Mouse (Mus musculus) megakaryocyte, adult 5-6 weeks (primary cell): Measurements from ENCODE around the gene Steap2. TPM values are rescaled to one million over a fixed set of nuclear protein-coding genes. Genes with fewer than 3 reads are reported as not detected.
"Not testable (repeated sequence)": the region's sequence is repeated elsewhere in the genome, so short reads cannot be mapped to it uniquely, and the experiment has no call there.

Experiments used
- ATAC-seq: 2 replicates; pipeline ENCODE4 v1.8.0; 2016; ENCODE audit warnings: mild to moderate bottlenecking, inconsistent platforms; ENCODE audit not compliant: poor library complexity, severe bottlenecking
- total RNA-seq, 2 experiments: library from RNA; stranded (forward) in 1 of 2; stranded (reverse) in 1 of 2; fragments of 153-499, 151-499 nt in 1 of 2; fragments of 221-1000, 200-1000 nt in 1 of 2; gene quantifications; 2 replicates each; pipeline versions ENCODE4 v1.2.3 to v1.2.4; 2015 to 2017

The Steap2 gene
- total RNA-seq (2015) (0.09 TPM in 1 of 2 replicates, not detected in the other), total RNA-seq (2017) (not detected in 2 replicates)

GRCm38 (mm10) chr5:5693956-5694653 is at the start of gene Steap2:
Steap2 (minus strand) TSS chr5:5694578.
- ATAC-seq, result no peak

GRCm38 (mm10) chr5:5734445-5734844 is 40.1 kb upstream of the Steap2 start:
- no peak for ATAC-seq

GRCm38 (mm10) chr5:5732858-5733257 is 38.5 kb upstream of the Steap2 start:
- no peak for ATAC-seq

- ATAC-seq, result no peak
Measured at GRCm38 (mm10) chr5:5732208-5732607, 37.8 kb upstream of the Steap2 start.

- ATAC-seq, result no peak
Measured at GRCm38 (mm10) chr5:5729904-5730303, 35.5 kb upstream of the Steap2 start.

GRCm38 (mm10) chr5:5722217-5722616 is 27.8 kb upstream of the Steap2 start:
- no peak for ATAC-seq

GRCm38 (mm10) chr5:5711032-5711431 is 16.7 kb upstream of the Steap2 start:
- no peak for ATAC-seq

GRCm38 (mm10) chr5:5707341-5708278 is 13.2 kb upstream of the Steap2 start:
- ATAC-seq, result no peak

- ATAC-seq, result no peak
Measured at GRCm38 (mm10) chr5:5705019-5705418, 10.6 kb upstream of the Steap2 start.

- no peak for ATAC-seq
Measured at GRCm38 (mm10) chr5:5700386-5700785, 6.0 kb upstream of the Steap2 start.

GRCm38 (mm10) chr5:5698830-5699229 is 4.5 kb upstream of the Steap2 start:
- ATAC-seq, result no peak

GRCm38 (mm10) chr5:5695401-5695942 is 1.1 kb upstream of the Steap2 start:
- ATAC-seq, result no peak

GRCm38 (mm10) chr5:5693541-5693955 is 830 bp downstream of the Steap2 start:
- no peak for ATAC-seq

- ATAC-seq, result no peak
Measured at GRCm38 (mm10) chr5:5692167-5692738, 2.1 kb downstream of the Steap2 start.

GRCm38 (mm10) chr5:5688945-5689540 is 5.3 kb downstream of the Steap2 start:
- ATAC-seq, result no peak

- no peak for ATAC-seq
Measured at GRCm38 (mm10) chr5:5688228-5688627, 6.2 kb downstream of the Steap2 start.

- no peak for ATAC-seq
Measured at GRCm38 (mm10) chr5:5686973-5687372, 7.4 kb downstream of the Steap2 start.

GRCm38 (mm10) chr5:5684946-5685345 is 9.4 kb downstream of the Steap2 start:
- not testable (repeated sequence) for ATAC-seq

- no peak for ATAC-seq
Measured at GRCm38 (mm10) chr5:5683292-5683691, 11.1 kb downstream of the Steap2 start.

- no peak for ATAC-seq
Measured at GRCm38 (mm10) chr5:5679459-5679858, 14.9 kb downstream of the Steap2 start.

- no peak for ATAC-seq
Measured at GRCm38 (mm10) chr5:5676082-5676481, 18.3 kb downstream of the Steap2 start.
